Mouse (Mus musculus): ENCODE results near the gene Gja5.

Gene Gja5

DNA sequence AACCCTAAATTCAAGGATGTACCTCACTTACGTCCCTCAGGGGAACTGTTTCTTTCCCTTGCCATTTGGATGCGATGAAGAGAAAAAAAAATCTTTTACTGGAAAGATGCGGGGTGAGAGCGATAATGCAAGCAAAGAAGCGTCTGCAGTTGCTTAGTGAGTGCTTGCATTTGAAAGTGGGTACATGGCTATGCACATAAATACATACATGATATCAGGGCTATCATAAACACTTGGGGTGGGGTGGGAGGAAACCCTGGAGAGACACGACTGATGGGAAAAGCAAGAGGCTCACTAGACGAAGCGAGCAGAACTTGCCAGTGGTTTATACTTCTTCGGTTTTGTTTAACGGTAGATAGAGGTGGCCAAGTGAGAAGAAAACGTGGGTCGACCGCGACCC is at the start of gene Gja5:
TSS of gene Gja5 (plus strand) at position 301 of the 400 bp plus-strand sequence.
- DNase-seq (ENCODE audit: low read depth, low spot score): no peak

DNA sequence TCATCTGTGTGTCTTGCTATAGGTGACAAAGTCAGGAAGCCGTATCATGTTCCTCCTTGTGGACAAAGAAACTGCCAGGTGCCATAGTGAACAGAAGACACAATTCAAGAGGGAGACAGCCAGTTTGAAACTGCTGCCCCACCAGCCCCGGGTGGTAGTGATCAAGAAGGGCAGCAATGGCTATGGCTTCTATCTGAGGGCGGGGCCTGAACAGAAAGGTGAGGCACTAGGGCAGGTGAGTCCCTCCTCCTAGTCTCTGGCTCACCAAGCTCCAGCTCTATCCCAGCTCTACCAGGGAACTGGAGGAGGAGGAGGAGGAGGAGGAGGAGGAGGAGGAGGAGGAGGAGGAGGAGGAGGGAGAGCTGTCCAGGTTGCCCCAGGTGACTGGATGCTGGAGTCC is 48.7 kb upstream of the Gja5 start:
- no peak for DNase-seq (ENCODE audit: low read depth, low spot score)

DNA sequence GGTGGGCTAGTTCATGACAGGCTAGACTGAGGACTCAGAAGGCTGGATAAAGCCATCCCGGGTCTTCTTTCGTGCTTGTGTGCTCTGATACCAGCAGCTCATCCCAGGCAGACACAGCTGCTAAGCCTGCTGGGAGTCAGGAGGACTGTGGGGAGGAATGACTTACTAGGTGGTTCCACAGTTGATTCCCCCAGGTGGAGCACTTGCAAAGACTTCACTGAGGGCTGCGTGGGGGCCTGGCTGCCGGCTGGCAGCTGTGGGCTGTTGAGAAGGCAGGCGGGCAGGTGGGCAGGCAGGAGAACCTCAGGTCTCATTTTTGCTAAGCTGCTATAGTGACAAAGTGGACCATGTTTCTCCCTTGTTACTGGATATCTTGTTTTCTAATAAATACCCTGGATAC is 44.0 kb upstream of the Gja5 start:
- no peak for DNase-seq (ENCODE audit: low read depth, low spot score)

DNA sequence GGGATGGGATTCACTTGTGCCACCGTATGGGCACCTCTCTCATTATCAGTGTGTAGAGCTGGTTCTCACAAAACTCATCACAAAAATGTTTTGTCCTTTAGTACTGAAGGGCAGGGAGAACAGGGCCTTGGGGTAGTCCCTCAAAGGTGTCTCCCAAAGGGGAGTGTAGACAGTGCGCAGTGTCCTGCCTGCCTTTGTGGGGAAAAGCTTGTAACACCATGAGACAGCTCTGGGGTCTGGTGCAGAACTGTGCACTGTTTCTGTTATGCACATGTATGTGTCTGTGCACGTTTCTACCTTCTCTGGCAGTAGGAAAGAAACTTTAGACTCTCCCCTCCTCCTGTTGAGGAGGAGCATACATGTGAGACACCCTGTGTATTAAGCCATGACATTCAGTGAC is 36.6 kb upstream of the Gja5 start:
- no peak for DNase-seq (ENCODE audit: low read depth, low spot score)

DNA sequence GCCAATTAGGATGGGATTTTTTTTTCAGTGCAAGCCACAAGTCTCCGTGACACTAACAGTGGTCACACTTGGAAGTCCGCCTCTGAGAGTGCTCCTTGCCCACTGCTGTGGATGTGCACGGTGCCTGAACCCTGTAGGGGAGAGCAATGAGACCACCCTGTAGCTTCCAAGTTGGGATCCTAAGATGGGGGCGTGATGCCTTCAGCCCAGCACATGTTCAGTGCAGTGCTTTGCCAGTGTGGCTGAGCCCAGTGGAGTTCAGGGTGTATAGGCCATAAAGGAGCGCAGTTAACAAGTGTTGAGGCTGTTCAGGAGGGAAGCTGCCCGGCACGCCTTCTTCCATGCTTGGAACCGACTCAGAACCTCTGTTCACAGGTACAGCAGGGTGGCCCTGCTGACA is 35.9 kb upstream of the Gja5 start:
- no peak for DNase-seq (ENCODE audit: low read depth, low spot score)

DNA sequence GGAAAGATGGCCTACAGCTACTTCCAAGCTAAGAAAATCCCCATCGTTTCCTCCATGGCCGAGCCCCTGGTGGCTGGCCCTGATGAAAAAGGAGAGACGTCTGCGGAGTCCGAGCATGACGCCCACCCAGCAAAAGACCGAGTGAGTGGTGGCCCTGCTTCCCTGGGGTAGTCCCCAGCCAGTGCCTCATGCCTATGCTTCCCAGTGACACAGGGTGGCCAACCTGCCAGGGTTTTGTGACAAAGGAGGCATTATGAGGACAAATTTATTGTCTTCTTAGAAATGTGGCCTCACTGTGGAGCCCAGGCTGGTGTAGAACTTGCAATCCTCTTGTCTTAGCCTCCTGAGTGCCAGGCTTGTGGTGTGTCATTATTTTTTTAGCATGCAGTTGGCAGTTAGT is 35.4 kb upstream of the Gja5 start:
- DNase-seq (ENCODE audit: low read depth, low spot score): no peak

DNA sequence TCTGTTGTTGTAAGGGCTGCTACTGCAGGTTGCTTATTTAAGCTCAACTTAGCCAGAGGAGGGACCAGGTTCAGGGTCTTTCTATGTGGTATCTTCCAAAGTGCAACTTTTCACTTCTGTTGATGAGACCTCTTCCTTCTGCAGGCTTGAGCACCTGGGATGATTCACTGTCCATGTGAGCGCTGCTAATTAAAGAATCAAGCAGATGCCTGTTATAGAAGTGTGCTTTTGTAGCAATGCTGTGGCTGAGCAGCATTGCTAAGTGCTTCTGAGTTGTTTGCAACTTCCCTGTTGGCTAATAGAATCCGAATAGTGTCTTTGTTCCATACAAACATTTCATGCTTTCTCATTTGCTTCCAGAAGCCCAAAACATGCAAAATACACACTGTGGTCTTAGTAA is 34.2 kb upstream of the Gja5 start:
- no peak for DNase-seq (ENCODE audit: low read depth, low spot score)

DNA sequence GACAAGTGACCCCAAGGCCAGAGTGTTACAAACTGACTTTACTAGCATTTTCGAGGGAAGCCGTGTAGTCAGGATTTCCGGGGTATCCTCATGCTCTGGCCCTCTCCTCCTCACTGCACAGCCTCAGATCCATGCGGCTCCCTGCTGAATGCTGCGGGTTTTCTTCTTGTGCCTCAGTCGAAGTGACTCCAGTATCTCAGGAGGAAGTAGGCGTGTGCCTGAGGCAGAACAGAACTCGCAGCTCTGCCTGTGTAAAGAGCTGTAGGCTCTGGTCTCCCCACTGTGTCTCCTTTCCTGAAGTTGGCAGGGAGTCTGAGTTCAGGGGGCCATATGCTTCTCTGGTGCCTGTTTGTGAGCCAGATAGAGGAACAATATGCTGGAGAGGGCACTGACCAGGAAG is 33.4 kb upstream of the Gja5 start:
- DNase-seq (ENCODE audit: low read depth, low spot score): no peak

DNA sequence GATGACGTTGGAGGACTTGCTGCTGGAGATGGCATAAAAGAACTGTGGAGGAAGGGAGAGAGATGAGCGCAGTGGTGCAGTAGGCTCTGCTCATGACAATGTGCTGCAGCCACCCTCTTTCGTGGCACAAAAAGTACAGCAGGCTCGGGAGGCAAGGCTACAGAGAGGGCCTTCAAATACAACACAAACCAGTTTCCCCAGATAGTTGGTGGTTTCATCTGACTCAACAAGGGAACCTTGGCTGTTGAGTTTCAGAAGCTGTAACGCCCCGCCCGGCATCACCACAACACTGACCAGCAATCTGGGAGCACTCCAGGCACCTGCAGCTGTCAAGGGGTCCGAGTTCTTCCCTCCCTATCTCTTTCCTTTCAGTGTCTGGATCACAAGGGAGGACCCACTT is 32.0 kb upstream of the Gja5 start:
- no peak for DNase-seq (ENCODE audit: low read depth, low spot score)

DNA sequence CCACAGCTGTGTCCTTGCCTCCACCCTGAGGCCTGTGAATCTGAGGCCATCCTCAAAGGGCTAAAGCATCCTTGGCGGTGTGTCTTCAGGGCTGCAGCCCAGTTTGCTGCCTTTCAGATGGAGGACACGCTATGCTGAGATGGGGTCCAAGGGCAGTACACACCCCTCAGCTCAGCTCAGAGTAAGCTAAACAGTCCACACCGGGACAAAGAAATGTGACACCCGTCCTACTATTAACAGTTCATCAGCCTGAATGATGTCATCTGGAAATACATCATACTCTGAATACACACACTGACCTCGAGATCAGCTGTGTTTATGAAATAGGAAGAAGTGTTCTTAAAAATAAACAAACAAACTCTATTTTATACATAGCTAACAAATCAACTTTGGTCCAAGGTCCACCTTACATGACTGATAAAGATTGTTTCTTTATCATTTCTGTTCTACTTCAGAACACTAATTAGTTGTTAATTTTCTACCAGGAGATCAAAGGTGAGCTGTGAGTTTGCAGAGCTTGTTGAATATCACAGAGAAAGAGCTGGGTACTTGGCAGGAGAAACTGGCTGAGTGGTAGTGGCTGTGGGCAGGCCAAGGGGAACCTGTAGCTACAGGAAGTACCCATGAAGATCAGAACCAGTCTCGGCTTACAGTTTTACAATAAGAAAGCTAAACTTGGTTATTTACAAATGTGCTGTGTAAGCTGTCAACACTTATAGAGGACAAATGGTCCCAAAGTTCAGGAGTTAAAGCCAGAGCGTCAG is 29.5 kb upstream of the Gja5 start:
- DNase-seq (ENCODE audit: low read depth, low spot score): no peak

DNA sequence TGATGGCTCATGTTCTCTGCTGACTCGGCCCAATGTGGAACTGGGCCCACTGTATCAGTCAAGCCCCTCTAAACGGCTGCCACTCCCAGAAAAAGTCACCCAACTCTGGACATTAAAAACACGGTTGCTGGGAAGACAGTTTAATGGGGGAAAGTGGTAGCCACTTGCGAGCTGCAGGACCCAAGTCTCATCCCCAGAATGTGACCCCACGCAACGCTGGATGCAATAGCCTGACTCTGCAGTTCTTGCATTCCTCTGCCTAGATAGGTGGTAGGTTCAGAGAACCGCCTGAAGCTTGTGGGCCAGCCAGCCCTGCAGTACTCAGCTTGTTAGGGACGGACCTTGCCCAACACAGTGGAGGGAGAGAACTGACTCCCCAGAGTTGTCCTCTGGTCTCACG is 25.0 kb upstream of the Gja5 start:
- no peak for DNase-seq (ENCODE audit: low read depth, low spot score)

DNA sequence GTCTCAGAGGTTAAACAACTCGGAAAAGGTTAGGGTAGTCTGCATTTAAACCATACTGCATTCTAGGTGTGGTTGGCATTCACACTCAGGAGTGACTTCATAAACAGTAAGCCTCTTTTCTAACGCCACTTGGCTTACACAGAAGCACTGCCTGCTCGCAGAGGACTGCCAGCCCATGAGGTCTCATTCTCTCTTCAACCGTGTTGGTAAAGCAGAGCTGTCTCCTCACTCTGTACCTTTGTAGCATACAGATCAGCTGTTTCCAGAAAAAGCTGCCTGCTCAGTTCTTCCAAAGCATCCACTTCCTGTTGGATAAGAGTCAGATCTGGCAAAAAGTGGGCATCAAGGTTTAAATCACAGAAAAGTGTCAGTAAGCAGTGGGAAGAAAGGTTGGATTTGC is 24.1 kb upstream of the Gja5 start:
- DNase-seq (ENCODE audit: low read depth, low spot score): no peak

DNA sequence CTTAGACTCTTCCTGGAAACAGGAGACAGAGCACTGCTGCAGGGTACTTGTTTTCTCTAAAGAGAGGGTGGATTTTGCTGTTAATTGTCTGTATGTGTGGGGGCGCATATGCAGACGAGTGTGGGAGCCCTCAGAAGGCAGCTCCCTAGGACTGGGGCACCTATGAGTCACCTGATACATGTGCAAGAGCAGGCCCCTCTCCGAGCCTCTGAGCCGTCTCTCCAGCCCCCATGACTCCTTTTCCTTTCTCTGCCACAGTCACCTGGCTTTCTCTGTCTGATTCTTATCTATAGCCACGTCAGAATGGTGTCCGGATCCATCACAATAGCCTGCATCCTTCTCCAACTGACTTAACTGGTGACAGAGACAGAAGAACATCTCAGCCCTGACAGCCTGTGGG is 22.9 kb upstream of the Gja5 start:
- no peak for DNase-seq (ENCODE audit: low read depth, low spot score)

DNA sequence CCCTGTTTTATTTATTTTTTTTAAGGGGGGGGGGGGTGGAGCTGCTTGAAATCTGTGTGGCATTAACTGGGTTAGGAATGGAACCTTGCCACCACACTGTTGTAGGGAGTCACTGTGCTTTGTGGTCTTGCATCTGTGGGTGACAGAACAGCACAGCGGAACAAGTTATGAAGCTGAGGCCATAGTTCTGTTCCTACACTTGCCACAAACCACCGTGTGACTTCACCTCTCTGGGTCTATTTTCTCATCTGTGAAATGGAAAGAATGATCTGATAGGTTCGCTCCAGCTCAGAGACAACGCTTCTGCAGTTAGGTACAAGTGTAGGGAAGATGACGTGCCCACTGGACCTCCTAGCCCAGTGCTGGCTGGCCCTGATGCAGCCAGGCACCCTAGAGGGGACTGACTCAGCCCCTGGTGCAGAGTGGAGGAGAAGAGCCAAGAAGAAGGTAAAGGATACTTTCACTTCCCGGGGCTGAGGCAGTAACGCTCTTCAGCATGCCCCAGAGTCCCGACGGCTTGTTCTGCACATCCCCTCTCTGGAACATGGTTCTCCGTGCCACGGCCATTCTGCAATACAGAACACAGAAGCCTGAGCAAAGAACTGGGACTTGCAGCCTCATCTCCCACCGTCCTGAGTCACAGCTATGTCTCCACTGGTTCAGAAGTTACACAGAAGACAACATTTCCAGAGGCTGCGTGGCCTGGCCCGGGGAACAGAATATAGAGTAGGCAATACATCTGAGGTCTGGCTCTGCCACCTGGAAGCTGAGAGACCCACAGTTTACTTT is 22.2 kb upstream of the Gja5 start:
- no peak for DNase-seq (ENCODE audit: low read depth, low spot score)

DNA sequence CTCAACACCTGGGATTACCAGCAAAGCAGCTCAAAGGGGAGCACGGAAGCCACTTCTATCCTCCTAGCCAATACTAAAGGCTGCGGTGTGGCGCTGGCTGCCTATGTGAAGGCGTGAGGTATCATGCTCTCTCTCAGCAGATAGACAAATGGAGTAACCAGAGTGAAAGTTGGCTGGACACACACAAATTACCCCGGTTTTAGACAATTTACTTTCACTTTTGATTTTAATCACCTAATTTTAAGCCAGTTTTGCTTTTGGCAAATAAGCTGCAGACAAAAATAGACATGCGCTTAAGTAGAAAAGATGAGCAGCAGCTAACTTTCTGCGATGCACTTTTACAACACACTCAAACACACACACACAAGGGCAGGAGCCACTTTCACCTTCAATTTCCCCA is 20.8 kb upstream of the Gja5 start:
- DNase-seq (ENCODE audit: low read depth, low spot score): no peak

DNA sequence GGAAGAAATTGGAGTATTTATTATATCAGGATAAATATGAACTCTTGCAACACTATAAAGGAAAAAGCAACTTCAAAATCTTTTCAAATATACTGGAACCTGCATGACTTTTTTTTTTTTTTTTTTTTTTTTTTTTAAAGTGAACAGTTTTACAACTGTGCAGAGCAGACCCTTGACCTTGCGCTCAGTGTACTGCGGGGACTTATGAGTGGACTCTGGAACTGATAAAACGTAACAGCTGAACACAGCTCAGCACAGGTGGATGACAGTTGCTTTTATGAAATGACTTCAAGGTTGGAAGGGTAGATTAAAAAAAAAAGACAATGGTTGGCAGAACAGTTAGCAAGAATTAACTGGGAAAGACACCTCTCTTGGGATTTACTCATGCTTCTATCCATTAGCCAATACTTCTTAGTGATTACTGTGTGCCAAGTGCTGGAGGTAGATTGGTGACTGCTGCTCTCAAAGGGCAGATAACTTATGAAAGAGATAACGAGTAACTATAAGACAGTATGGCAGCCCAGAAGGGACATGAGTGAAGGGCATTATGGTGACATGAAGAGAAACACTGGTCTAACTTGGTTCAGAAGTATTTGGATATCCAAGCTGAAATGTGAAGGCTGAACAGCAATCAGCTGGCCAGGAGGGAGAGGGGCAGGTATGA is 2.0 kb upstream of the Gja5 start:
- DNase-seq (ENCODE audit: low read depth, low spot score): no peak

DNA sequence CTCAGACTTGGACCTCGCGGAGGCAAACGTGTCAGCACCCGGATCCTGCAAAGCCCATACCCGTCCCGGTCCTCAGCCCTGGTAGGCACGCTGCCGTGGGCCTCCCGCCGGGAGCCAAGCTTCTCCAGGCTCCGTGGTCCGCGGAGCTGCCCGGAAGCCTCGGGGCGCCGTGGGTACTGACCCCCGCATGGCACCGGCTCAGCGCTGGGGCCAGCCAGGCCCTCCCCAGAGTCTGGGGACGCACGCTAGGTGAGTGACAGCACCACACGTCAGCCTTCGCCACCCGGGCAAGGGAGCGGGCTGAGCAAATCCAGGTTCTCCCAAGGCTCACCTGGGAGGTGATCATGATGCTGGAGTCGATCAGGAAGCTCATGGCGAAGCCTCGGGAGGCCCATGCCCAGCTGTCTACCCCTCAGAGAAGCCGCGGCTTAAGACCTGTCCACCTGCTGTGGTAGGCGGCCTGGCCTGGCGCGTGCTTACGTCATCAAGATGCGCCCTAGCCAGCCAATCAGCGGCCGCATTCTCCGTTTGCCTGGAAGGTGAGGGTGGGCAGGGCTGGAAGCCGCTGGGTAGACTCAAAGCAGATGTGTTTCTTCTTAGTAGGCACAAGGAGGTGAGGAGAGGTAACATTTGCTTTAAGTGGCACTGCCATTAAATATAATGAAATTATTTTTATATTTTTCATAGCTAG is 503 bp downstream of the Gja5 start, which contains the start of gene Gpr89:
TSS of gene Gpr89 (minus strand) at position 496 of the 691 bp plus-strand sequence.
- DNase-seq (ENCODE audit: low read depth, low spot score): peak; percentile 85

DNA sequence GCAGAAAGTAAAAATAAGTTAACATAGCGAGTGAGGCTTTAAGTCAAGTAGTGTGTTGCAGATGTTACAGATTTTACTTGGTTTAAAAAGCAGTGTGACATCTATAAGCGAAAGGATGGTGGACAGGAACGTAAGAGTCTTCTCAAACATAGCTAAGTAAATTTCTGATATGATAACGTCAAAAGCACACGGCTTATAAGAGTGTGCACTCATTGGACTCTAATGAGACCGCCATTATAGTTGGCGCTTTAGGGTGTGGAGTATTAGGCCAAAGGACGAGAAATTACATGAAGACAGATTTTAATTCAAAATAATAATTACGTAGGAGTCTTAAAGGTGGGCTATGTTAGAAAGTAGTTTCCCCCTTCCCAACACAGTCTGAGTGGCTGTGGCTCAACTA is 1.1 kb downstream of the Gja5 start:
- DNase-seq (ENCODE audit: low read depth, low spot score): no peak

DNA sequence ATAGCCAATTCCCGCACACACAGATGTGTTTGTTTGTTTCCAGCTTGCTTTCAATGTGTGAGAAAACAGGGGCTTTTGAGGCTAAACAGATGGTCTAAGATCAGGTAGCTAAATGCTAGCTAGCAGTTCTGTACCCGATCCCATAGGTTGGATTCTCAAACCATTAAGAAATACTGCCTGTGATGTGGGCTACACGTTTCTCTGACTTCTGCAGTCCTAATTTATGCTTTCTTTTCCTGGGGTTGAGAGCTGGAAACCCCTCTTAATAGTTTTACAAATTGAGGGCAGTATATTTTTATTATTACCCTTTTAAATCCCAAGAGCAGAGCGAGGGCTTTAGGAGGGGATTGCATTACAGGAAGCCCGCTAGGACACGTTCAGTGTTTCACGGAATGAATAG is 16.5 kb downstream of the Gja5 start:
- no peak for DNase-seq (ENCODE audit: low read depth, low spot score)

DNA sequence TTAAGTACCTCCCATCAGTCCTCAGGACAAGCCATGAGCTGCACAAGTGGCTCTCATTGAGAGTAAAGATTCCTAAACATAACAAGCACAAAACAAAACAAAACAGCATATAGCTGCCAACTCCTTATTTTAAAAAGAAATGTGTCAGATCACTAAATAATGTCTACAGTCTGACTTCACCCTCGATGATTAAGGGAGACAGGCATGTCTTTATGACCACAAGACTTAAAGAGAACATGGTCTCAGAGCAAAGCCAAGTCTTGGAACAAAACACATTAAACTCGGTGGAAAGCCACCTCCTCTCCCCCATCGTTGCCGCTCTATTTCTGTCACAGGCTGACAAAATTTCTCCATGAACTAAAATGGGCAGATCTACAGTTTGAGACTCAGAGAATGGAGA is 20.1 kb downstream of the Gja5 start:
- no peak for DNase-seq (ENCODE audit: low read depth, low spot score)

DNA sequence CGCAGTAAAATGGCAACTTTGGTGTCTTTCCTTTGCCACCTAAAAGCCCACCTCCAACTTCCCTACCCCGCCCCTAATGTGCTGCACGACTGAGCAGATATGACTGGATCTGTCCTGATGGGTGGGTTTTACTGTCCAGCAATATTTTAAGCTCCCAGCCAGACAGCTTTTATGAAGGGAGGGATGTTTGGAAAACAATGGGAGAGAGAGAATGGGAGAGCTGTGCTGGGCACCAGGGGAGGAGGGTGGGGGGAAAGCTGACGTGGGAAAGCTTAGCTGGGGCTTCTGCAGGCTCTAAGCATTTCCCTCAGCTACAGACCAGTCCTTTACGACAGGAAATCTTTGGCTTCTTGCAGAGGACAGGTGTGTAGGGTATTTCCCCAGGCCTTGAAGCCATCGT is 21.4 kb downstream of the Gja5 start, which contains the start of gene Gja8:
TSS of gene Gja8 (minus strand) at position 101 of the 400 bp plus-strand sequence.
- no peak for DNase-seq (ENCODE audit: low read depth, low spot score)

DNA sequence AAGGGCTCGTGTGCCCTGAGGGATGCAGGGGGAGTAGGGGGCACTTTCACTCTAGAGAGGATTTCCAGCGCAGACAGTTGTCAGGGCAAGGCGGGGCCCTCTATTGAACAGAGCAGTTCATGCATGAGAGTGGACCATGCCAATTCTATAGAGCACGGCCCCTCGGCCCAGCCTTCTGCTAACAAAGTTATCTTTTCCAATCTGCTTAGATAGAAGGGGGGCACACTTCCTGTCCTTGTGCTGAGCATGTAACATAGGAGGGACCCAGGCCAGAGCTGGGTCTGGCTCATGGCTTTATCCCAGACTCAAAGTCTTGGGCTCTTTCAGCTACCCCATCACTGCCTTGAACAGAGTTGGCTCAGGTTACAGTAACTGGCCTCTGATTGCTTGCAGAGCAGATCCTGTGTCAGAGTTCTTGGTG is 26.8 kb downstream of the Gja5 start:
- no peak for DNase-seq (ENCODE audit: low read depth, low spot score)
